8 mouse cellular contexts compared by ENCODE assay signal in the genomic region with DNA sequence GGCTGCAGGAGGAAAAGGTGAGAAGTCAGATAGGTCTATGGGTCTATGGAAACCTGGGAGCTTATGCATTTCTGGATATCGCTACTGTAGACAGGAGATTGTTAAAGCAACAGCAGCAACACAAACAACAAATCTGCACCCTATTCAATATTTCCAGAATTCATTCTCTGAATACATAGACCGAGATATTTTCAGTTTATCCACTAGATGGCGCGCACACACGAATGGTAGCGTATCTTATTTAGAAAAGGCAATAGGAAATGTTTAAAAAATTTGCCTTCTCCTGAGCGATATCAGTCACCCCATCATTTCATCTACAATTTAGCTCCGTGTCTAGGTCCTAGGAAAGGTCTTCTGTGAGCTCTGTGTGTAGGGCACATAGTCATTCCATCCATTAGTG. TPM values are rescaled to one million over a fixed set of nuclear protein-coding genes. Genes with fewer than 3 reads are reported as not detected.
DNase-seq lines count a peak whose midpoint lies in the region; ATAC-seq and TF ChIP-seq lines count a peak whose summit lies in the region.

No protein-coding gene starts in this region.

- H3K9ac ChIP-seq in embryonic facial prominence, embryonic 11.5 days (replicated peaks; ENCODE audit: low read length): no peak overlapping the region
- H3K9ac ChIP-seq in liver, postnatal 0 days (replicated peaks): no peak overlapping the region

- H3K4me3 ChIP-seq in gastrocnemius, adult 2 months: no peak overlapping the region
- H3K4me3 ChIP-seq in embryonic facial prominence, embryonic 11.5 days (ENCODE audit: low read depth, low read length): no peak overlapping the region
- H3K4me3 ChIP-seq in liver, postnatal 0 days (ENCODE audit: low read depth, low read length): no peak overlapping the region

- no peaks in the 10 kb centered on the region for H3K36me3 ChIP-seq in embryonic facial prominence, embryonic 11.5 days (replicated peaks; ENCODE audit: control insufficient read depth, insufficient read depth, low read depth, low read length)
- H3K36me3 ChIP-seq in liver, postnatal 0 days (replicated peaks; ENCODE audit: insufficient read depth, low read length): peaks cover 14% of the 10 kb centered on the region; the same call in 1 of the 2 replicates

- no peak overlapping the region for H3K4me2 ChIP-seq in embryonic facial prominence, embryonic 11.5 days (ENCODE audit: low read depth, low read length)
- H3K4me2 ChIP-seq in liver, postnatal 0 days (ENCODE audit: low read depth, low read length): no peak overlapping the region

- no peaks in the 10 kb centered on the region for H3K9me3 ChIP-seq in embryonic facial prominence, embryonic 11.5 days (replicated peaks; ENCODE audit: control insufficient read depth, low read length)
- H3K9me3 ChIP-seq in liver, postnatal 0 days (ENCODE audit: low read length): no peaks in the 10 kb centered on the region

- TF ChIP-seq EP300 in liver, postnatal 0 days (IDR thresholded peaks at IDR 0.05; ENCODE audit: low read depth): no peak

- no peak for ATAC-seq in embryonic facial prominence, embryonic 11.5 days (replicated peaks; ENCODE audit: insufficient number of reproducible peaks, low FRiP score, low TSS enrichment, low read depth)
- ATAC-seq in liver, postnatal 0 days: no peak

- intact Hi-C loops in gastrocnemius, adult 2 months (cut with DNase I): no loop called here

- no peaks in the 10 kb centered on the region for H3K4me1 ChIP-seq in embryonic facial prominence, embryonic 11.5 days (ENCODE audit: control insufficient read depth, insufficient read depth, low read length)
- no peaks in the 10 kb centered on the region for H3K4me1 ChIP-seq in liver, postnatal 0 days (ENCODE audit: insufficient read depth)

- WGBS in embryonic facial prominence, embryonic 11.5 days: 7% methylated on average over 8 of the region's 8 CpGs
- WGBS in liver, postnatal 0 days (ENCODE audit: insufficient replicate concordance): 7% methylated on average over 8 of the region's 8 CpGs

- peak; percentile 61 for TF ChIP-seq CTCF in gastrocnemius, adult 2 months (IDR thresholded peaks at IDR 0.05)
- peak; percentile 58 for TF ChIP-seq CTCF in liver, postnatal 0 days (IDR thresholded peaks at IDR 0.05; ENCODE audit: low read depth)

- DNase-seq in gastrocnemius, adult 2 months: no peak
- no peak for DNase-seq in gastrocnemius, postnatal 10 days
- peak; percentile 6 to 43 for DNase-seq in right cerebral cortex, adult 2 months (ENCODE audit: low spot score in 2 of 2)
- DNase-seq in right cerebral cortex, postnatal 36 days (ENCODE audit: low spot score in 2 of 2): no peak
- DNase-seq in embryonic facial prominence, embryonic 11.5 days (ENCODE audit: low spot score): peak; percentile 69
- no peak for DNase-seq in liver, postnatal 0 days
- DNase-seq in spleen, postnatal 10 days (ENCODE audit: low spot score in 2 of 2): no peak
- no peak for DNase-seq in spleen, postnatal 36 days (ENCODE audit: low spot score in 2 of 2)

- no peak overlapping the region for H3K27ac ChIP-seq in gastrocnemius, adult 2 months
- H3K27ac ChIP-seq in embryonic facial prominence, embryonic 11.5 days (replicated peaks; ENCODE audit: low read depth, low read length): no peak overlapping the region
- no peak overlapping the region for H3K27ac ChIP-seq in liver, postnatal 0 days (ENCODE audit: low read depth)

- no peaks in the 10 kb centered on the region for H3K27me3 ChIP-seq in embryonic facial prominence, embryonic 11.5 days (ENCODE audit: control insufficient read depth, insufficient read depth, low read length)
- no peaks in the 10 kb centered on the region for H3K27me3 ChIP-seq in liver, postnatal 0 days (ENCODE audit: insufficient read depth, low read length)

RNA-seq across cellular contexts. Expression of gene Cps1, which starts 21.1 kb away (rescaled TPM):
- not detected for total RNA-seq in gastrocnemius, adult 2 months (2021)
- under 1 TPM; 0.20 to 0.21 TPM for total RNA-seq in gastrocnemius, postnatal 10 days (2021)
- polyA plus RNA-seq in embryonic facial prominence, embryonic 11.5 days (2014; fragmentation: Nextera tagmentation; extraction: Ambion mirVana): 0.11 and 0.14 TPM in 2 replicates
- 283 and 311 TPM in 2 replicates for polyA plus RNA-seq in liver, postnatal 0 days (2015; fragmentation: Nextera tagmentation; extraction: Ambion mirVana)

Comparison
In these comparisons a context has a peak if more than half of its experiments do, and no peak if none do; other contexts are left out.
1. DNase-seq: peak in right cerebral cortex, adult 2 months (2 of 2) and embryonic facial prominence, embryonic 11.5 days (single experiment); none in gastrocnemius, adult 2 months (single experiment), gastrocnemius, postnatal 10 days (single experiment), right cerebral cortex, postnatal 36 days (0 of 2), liver, postnatal 0 days (single experiment), spleen, postnatal 10 days (0 of 2) and spleen, postnatal 36 days (0 of 2).